In genomic region chr7:65692883-65693282, GRCm38 (mm10) we compare ENCODE assay signal across 8 mouse cellular contexts. TPM values are rescaled to one million over a fixed set of nuclear protein-coding genes. Genes with fewer than 3 reads are reported as not detected.
DNase-seq lines count a peak whose midpoint lies in the region; ATAC-seq and TF ChIP-seq lines count a peak whose summit lies in the region.

No protein-coding gene starts in this region.

- H3K27ac ChIP-seq in ES-E14 (ENCODE audit: insufficient read depth, low read depth, low read length, poor library complexity, severe bottlenecking), result no peak overlapping the region
- H3K27ac ChIP-seq in hindbrain, embryonic 12.5 days, result peak overlapping the region; percentile 73
- peak overlapping the region; percentile 74; the same call in 1 of the 2 replicates for H3K27ac ChIP-seq in limb, embryonic 13.5 days
- H3K27ac ChIP-seq in midbrain, embryonic 14.5 days (replicated peaks; ENCODE audit: low read depth, low read length), result peak overlapping the region; percentile 82

- H3K36me3 ChIP-seq in ES-E14 (ENCODE audit: control insufficient read depth, insufficient read depth, low read length, poor library complexity, severe bottlenecking), result peaks cover 10% of the 10 kb centered on the region
- peaks cover 26% of the 10 kb centered on the region for H3K36me3 ChIP-seq in hindbrain, embryonic 12.5 days
- H3K36me3 ChIP-seq in limb, embryonic 13.5 days, result peaks cover 26% of the 10 kb centered on the region
- peaks cover 29% of the 10 kb centered on the region for H3K36me3 ChIP-seq in midbrain, embryonic 14.5 days (ENCODE audit: control insufficient read depth, insufficient read depth, low read length)

- ATAC-seq in hindbrain, embryonic 12.5 days (ENCODE audit: low FRiP score), result peak; percentile 72
- ATAC-seq in limb, embryonic 13.5 days (ENCODE audit: low FRiP score, low read depth), result no peak; the same call in 1 of the 2 replicates
- ATAC-seq in midbrain, embryonic 14.5 days (ENCODE audit: low FRiP score, low TSS enrichment), result no peak

- H3K9ac ChIP-seq in ES-E14 (ENCODE audit: insufficient read depth, low read depth, low read length, poor library complexity, severe bottlenecking), result peak overlapping the region; percentile 20; the same call in 1 of the 2 replicates
- H3K9ac ChIP-seq in hindbrain, embryonic 12.5 days, result peak overlapping the region; percentile 70
- peak overlapping the region; percentile 83 for H3K9ac ChIP-seq in limb, embryonic 13.5 days
- peak overlapping the region; percentile 77 for H3K9ac ChIP-seq in midbrain, embryonic 14.5 days (replicated peaks; ENCODE audit: low read length)

- peak; percentile 10 for DNase-seq in adrenal gland, postnatal 25 days
- no peak for DNase-seq in adrenal gland, postnatal 36 days
- no peak for DNase-seq in ES-E14 (ENCODE audit: low read depth, low spot score)
- no peak for DNase-seq in midbrain, embryonic 14.5 days
- no peak for DNase-seq in retina, postnatal 1 day
- no peak for DNase-seq in left cerebral cortex, adult 18-20 months (ENCODE audit: low spot score in 2 of 2)

- WGBS in hindbrain, embryonic 12.5 days, result 2% methylated on average over 10 of the region's 10 CpGs
- WGBS in limb, embryonic 13.5 days, result under 1% methylated on average over 10 of the region's 10 CpGs
- WGBS in midbrain, embryonic 14.5 days, result under 1% methylated on average over 10 of the region's 10 CpGs

- no peaks in the 10 kb centered on the region for H3K4me1 ChIP-seq in ES-E14 (ENCODE audit: control insufficient read depth in 2 of 2, insufficient read depth in 2 of 2, low read length in 2 of 2, poor library complexity in 1 of 2)
- H3K4me1 ChIP-seq in hindbrain, embryonic 12.5 days, result peaks cover 13% of the 10 kb centered on the region
- peaks cover 19% of the 10 kb centered on the region for H3K4me1 ChIP-seq in limb, embryonic 13.5 days
- H3K4me1 ChIP-seq in midbrain, embryonic 14.5 days (ENCODE audit: control insufficient read depth, insufficient read depth, low read length), result peaks cover 14% of the 10 kb centered on the region

- H3K4me2 ChIP-seq in hindbrain, embryonic 12.5 days (replicated peaks), result peak overlapping the region; percentile 63
- peak overlapping the region; percentile 84 for H3K4me2 ChIP-seq in limb, embryonic 13.5 days (replicated peaks)
- H3K4me2 ChIP-seq in midbrain, embryonic 14.5 days (ENCODE audit: low read length), result peak overlapping the region; percentile 82

- no peaks in the 10 kb centered on the region for H3K27me3 ChIP-seq in hindbrain, embryonic 12.5 days
- no peaks in the 10 kb centered on the region for H3K27me3 ChIP-seq in limb, embryonic 13.5 days
- no peaks in the 10 kb centered on the region for H3K27me3 ChIP-seq in midbrain, embryonic 14.5 days (ENCODE audit: control insufficient read depth, insufficient read depth, low read length)

- H3K4me3 ChIP-seq in ES-E14 (ENCODE audit: insufficient read depth in 1 of 2, low read depth in 1 of 2, low read length in 2 of 2, poor library complexity in 1 of 2, severe bottlenecking in 1 of 2), result peak overlapping the region; percentile 88 to 98
- peak overlapping the region; percentile 65 for H3K4me3 ChIP-seq in hindbrain, embryonic 12.5 days
- peak overlapping the region; percentile 83 for H3K4me3 ChIP-seq in limb, embryonic 13.5 days
- peak overlapping the region; percentile 79 for H3K4me3 ChIP-seq in midbrain, embryonic 14.5 days (replicated peaks; ENCODE audit: low read depth, low read length)

- H3K9me3 ChIP-seq in ES-E14 (ENCODE audit: control insufficient read depth, insufficient read depth, low read depth, low read length), result no peaks in the 10 kb centered on the region
- no peaks in the 10 kb centered on the region for H3K9me3 ChIP-seq in hindbrain, embryonic 12.5 days (replicated peaks)
- no peaks in the 10 kb centered on the region for H3K9me3 ChIP-seq in limb, embryonic 13.5 days
- H3K9me3 ChIP-seq in midbrain, embryonic 14.5 days (ENCODE audit: control insufficient read depth, low read length), result no peaks in the 10 kb centered on the region

- in situ Hi-C loops in ES-E14 (cut with MboI; ENCODE audit: low sequenced_read_pairs in 2 of 2, unreplicated experiment in 2 of 2), result no loop called here

TF ChIP-seq in ES-E14, 5 proteins besides CTCF, POLR2A, EP300 and RAD21:
- TF ChIP-seq MAFK (IDR thresholded peaks at IDR 0.05; ENCODE audit: insufficient read depth, low read depth, low read length), result no peak
TF ChIP-seq in ES-E14: peak in this region for 0.

RNA-seq across cellular contexts. Expression of gene Tm2d3, which starts 1.9 kb away (rescaled TPM):
- 54.2 and 59.3 TPM in 2 replicates for total RNA-seq in adrenal gland, postnatal 25 days (2021)
- total RNA-seq in adrenal gland, postnatal 36 days (2021), result 10 to 100 TPM; 59.4 to 60.7 TPM
- 77.2 and 135 TPM in 2 replicates for total RNA-seq in ES-E14 (2012; rRNA removed)
- 61.5 and 71.8 TPM in 2 replicates for polyA plus RNA-seq in hindbrain, embryonic 12.5 days (2016; fragmentation: Nextera tagmentation; extraction: Ambion mirVana)
- 83.0 and 83.6 TPM in 2 replicates for polyA plus RNA-seq in limb, embryonic 13.5 days (2015; fragmentation: Nextera tagmentation; extraction: Ambion mirVana)
- polyA plus RNA-seq in midbrain, embryonic 14.5 days (2014; fragmentation: Nextera tagmentation; extraction: Ambion mirVana), result 85.2 and 90.8 TPM in 2 replicates
- total RNA-seq in left cerebral cortex, adult 18-20 months (2021), result 10 to 100 TPM; 55.8 to 59.4 TPM

RNA-seq across cellular contexts. Expression of gene Tarsl2, which starts 48.2 kb away (rescaled TPM):
- total RNA-seq in adrenal gland, postnatal 25 days (2021), result 23.3 and 28.3 TPM in 2 replicates
- total RNA-seq in adrenal gland, postnatal 36 days (2021), result 10 to 100 TPM; 18.2 to 27.3 TPM
- total RNA-seq in ES-E14 (2012; rRNA removed), result 3.0 and 3.2 TPM in 2 replicates
- polyA plus RNA-seq in hindbrain, embryonic 12.5 days (2016; fragmentation: Nextera tagmentation; extraction: Ambion mirVana), result 14.6 and 15.8 TPM in 2 replicates
- polyA plus RNA-seq in limb, embryonic 13.5 days (2015; fragmentation: Nextera tagmentation; extraction: Ambion mirVana), result 8.9 and 9.6 TPM in 2 replicates
- 12.4 and 17.6 TPM in 2 replicates for polyA plus RNA-seq in midbrain, embryonic 14.5 days (2014; fragmentation: Nextera tagmentation; extraction: Ambion mirVana)
- 10 to 100 TPM; 39.6 to 42.6 TPM for total RNA-seq in left cerebral cortex, adult 18-20 months (2021)

Comparison
In these comparisons a context has a peak if more than half of its experiments do, and no peak if none do; other contexts are left out.
1. H3K9ac ChIP-seq: peak in every context shown above with its lines; median percentile 83 in limb, embryonic 13.5 days; 77 in midbrain, embryonic 14.5 days; 70 in hindbrain, embryonic 12.5 days; 20 in ES-E14.